Mouse (Mus musculus): ENCODE measurements around the gene Ctu2.

GRCm38 (mm10) chr8:122436146-122436545 is 39.8 kb upstream of the Ctu2 start:
- no peak for TF ChIP-seq USF1 (IDR thresholded peaks at IDR 0.05; ENCODE audit: low read depth)
- no peak for TF ChIP-seq MYOG (IDR thresholded peaks at IDR 0.05; ENCODE audit: control insufficient read depth, extremely low read depth, insufficient read length)
- no peak for TF ChIP-seq CTCF (IDR thresholded peaks at IDR 0.05; ENCODE audit: control insufficient read depth, insufficient read depth, insufficient read length)
